Mouse (Mus musculus): ENCODE results near the gene Brd9.
"Not testable (repeated sequence)": the region's sequence is repeated elsewhere in the genome, so short reads cannot be mapped to it uniquely, and the experiment has no call there.

The Brd9 gene

DNA sequence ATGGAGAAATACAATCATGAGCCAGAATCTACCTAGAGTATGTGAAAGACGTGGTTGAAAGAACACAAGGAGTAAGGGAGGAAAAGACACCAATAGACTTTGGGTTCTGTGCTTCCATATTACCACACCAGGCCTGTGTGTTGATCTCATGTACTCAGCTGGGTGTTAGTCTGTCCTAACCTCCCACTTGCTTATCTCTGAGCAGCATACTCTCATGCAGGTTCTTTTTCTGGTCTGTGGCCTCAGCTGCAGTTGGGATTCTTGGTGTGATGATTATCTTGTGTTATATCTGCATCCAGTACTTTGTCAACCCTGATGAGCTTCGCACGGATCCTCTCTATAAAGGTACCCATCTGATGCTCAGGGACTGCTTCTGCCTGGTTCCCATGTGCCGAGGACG lies 39.3 kb downstream of the Brd9 start:
- intact Hi-C loops (cut with DNase I) = loop anchor here (10.0 kb wide), 1 partner anchor 188 kb away; no protein-coding TSS in a partner anchor

DNA sequence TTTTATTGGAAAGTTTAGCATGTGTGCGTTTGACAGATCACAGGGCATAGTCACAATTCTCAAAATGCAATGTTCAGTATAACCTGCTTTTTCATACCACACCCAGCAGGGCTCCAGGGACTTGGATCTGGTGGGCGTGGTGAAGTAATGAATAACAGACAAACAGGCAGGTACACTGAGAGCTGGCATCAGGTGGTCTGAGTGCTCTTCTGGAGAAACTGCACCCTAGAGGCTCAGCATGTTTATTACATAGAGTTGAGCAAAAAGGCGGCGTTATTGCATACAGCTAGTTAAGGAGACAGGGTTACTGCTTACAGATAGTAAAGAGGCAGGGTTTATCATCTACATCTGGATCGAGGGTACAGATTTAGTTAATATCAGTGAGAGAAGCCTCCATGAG lies 52.7 kb downstream of the Brd9 start:
- intact Hi-C loops (cut with DNase I) = no loop called here

DNA sequence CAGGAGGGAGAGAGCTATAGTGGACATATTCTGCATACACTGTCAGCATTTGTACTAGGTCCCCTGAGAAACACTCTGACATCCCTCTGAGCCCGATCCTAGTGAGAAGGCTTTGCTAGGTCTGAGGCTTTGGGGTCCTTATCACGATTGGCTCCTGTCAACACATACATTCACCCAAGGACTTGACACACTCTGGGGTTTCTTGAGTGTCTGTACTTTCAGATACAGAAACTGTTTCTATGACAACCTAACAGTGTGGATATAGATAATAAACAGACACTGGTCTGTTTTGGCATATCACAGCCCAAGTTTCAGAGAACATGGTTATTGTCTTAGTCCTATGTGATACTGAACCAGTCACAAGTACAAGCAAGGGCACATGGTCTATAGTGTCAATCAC lies 53.1 kb downstream of the Brd9 start:
- intact Hi-C loops (cut with DNase I) = no loop called here

DNA sequence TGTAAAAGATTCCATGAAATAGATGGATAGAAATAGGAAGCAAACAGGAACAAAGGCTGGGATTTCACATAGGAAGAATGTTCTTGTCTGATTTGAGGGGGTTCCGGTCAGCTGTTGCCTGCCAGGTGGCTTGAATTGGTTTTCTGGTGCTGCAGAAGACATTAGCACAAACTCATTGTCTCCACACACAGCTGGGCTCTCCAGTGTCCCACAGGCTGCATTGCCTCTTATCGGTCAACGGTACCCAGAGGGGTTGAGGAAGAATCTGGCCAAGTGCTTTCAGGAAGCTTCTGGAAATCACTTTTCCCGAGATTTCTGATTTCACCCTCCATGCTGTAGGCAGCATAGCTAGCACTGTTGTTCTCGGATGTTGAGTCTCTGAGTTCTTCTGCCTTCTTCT lies 53.7 kb downstream of the Brd9 start:
- intact Hi-C loops (cut with DNase I) = no loop called here

DNA sequence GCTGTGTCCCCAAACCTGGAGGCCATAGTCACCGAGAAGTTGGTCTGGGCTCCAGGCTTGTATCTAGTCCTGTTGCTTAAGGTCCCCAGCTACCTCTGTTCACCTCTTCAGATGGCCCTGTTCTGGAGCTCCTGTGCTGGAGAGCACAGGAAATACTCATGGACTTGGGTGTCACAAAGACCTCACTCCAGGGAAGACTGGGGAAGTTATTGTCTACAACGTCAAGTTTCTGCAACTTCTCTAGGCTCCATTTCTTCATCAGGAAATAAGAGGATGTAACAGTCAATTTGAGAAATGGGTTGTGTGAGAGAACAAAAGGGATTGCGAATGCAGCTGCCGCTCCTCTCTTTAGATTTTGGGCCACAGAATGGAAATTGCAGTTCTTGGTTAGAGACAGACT lies 58.8 kb downstream of the Brd9 start:
- intact Hi-C loops (cut with DNase I) = no loop called here

DNA sequence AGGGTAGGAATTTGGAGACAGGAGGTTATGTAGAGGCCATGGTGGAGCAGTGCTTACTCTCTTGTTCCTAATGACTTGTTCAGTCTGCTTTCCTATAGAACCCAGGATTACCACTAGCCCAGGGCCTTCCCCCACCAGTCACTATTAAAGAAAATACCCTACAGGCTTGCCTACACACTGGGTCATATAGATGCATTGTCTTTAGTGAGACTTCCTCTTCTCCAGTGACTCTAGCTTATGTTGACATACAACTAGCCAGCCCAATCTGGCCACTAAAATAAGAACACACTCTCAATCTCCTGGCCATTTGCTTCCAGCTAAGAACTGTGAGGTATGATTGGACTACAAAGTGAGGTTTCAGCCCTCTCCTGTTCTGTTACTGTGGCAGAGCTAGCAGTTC lies 62.9 kb downstream of the Brd9 start:
- intact Hi-C loops (cut with DNase I) = no loop called here

DNA sequence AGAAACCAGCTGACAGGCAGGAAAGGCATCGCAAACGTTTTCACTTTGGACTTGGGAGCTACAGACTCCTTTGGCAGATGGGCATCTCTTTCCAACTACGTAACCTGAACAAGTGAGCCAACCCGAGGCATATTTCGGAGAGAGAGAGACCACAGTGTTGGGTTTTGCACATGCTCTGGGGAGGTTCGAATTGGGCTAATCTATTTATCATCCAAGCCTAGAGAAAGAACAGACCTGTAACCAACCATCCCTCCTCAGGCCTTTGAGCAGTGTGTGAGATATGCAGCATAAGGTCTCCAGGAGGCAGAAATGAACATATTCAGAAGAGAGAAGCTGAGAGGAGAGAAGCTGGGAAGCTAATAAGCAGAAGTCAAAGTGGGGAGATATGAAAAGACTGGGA lies 63.4 kb downstream of the Brd9 start:
- intact Hi-C loops (cut with DNase I) = no loop called here

DNA sequence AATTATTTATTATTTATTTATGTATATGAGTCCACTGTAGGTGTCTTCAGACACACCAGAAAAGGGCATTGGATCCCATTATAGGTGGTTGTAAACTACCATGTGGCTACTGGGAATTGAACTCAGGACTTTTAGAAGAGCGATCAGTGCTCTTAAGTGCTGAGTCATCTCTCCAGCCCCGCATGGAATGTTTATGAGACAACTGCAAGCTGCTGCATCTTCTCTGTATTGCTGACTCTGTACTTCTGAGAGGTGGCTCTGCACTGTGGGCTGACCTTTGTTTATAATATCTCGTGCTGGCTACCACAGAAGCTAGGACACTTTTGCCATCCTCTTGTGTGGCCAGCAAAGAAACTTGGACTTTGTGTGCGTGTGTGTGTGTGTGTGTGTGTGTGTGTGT lies 63.9 kb downstream of the Brd9 start:
- intact Hi-C loops (cut with DNase I) = no loop called here

DNA sequence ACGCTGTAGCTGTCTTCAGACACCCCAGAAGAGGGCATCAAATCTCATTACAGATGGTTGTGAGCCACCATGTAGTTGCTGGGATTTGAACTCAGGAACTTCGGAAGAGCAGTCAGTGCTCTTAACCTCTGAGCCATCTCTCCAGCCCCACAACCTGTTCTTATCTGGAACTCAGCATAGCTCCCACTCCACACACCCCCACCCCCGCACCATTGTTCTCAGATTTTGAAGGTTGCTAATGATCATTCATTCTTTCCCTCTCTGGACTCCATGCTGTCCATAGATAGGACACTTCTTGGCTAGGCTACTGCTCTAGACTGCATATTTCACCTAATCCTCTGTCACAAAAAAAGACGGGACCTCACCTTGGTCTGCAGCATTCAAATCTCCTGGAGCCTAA lies 69.3 kb downstream of the Brd9 start:
- intact Hi-C loops (cut with DNase I) = not testable (repeated sequence)

DNA sequence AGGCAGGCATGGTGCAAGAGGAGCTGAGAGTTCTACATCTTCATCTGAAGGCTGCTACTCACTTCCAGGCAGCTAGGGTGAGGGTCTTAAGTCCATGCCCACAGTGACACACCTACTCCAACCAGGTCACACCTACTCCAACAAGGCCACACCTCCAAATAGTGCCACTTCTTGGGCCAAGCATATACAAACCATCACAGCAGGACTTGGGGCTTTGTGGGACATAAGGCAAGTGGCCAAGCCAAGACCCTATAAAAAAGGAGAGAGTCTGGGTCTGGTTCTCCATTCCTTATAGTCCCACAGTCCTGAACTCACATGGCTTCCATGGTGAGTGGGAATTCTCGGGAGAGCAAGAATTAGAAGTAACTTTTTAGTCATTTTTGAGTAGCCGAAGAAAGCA lies 70.6 kb downstream of the Brd9 start:
- intact Hi-C loops (cut with DNase I) = not testable (repeated sequence)

DNA sequence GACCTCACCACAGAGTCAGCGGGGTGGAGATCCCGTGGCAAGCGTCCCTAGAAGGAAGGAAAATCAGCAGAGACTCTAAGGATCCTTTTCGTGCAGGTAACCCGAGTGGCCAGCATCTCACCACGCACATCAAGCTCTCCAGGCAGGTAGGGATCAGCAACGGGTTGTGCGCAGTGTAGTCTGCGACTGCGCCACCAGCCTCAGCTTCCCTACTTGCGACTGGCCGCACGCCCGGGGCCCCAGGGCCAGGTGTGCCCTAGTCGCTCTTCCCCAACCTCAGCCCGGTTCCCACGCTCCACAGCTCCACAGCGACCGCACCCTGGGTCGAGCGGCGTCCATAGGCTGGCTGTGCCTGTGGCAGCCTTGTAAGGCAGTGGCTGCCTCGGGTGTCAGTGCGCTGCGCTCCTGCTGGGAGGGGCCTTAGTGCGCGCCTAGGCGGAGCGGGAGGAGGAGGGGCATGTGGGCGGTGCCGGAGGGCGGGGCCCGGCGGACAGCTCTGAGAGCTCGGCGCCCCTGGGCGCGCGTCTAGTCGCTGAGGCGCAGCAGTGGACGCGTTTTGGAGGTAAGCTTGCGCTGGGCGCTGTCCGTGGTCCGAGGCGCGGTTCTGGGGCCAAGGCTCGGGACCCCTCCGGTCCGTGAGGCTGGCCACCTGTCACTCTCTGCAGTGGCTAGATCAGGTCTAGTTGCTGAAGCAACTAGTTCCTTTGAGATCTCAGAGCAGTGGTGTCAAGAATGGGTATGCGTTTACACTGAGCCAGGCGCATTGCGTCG lies 71.5 kb downstream of the Brd9 start, which contains the start of gene Tppp:
Gene Tppp (plus strand): TSS at position 460 of the 771 bp plus-strand sequence.
- intact Hi-C loops (cut with DNase I) = no loop called here

DNA sequence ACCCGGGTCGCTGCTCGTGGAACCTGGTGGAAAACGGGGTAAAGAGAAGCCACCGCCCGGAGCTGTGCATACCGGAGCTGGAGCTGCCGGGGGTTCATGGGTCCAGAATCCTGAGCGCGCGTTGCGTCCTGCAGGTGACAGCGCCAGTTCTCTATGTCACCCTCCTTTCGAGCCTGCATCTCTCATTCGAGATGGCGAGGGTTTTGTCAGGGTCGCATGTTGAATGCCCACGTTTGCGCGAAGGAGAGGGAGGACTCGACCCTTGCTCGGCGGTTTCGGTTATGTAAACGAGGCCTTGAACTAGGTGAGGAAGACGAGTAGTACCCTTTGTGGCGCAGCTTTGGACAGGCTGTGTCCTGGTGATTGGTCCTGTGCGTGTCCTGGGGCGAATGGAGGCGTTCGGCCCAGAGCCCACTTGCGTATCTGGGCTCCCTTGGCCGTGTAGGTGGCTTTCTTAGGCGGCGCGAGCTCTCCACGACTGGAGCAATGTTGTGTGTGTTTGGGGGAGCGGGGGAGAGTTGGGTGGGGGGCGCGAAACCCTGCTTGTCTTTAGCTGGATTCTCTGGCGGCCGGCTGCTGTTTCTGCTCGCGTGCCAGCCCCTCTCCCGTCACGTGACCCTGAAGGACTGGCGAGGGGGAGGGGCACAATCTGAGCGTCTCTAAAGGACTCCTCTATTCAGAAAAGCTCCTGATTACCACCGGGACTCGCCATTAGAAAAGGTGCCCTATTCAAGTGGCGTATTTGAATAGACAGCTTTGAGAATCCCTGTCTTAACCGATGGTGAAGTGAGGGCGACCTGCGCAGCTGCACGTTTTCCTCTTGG lies 72.4 kb downstream of the Brd9 start:
- intact Hi-C loops (cut with DNase I) = no loop called here

Small RNA genes lying within 50 kb of the gene (microRNA-seq; reads per million reads assigned to microRNA genes)
- 0 reads per million in 2 experiments for gene Gm25197

All from adrenal gland (tissue).